Mouse (Mus musculus) WW6 (cell line): ENCODE data around the gene Selenbp2.
"Not testable (repeated sequence)": the region's sequence is repeated elsewhere in the genome, so short reads cannot be mapped to it uniquely, and the experiment has no call there.

Source experiments
- DNase-seq: peaks from one replicate; pipeline ENCODE4 v3.0.0-alpha.2; 2013; ENCODE audit warnings: low read depth, low spot score

Selenbp2 gene

GRCm38 (mm10) chr3:94691694-94692093 is 1.7 kb upstream of the Selenbp2 start:
- not testable (repeated sequence) for DNase-seq

- not testable (repeated sequence) for DNase-seq
Measured at GRCm38 (mm10) chr3:94693874-94694273, 518 bp downstream of the Selenbp2 start.

- DNase-seq, result not testable (repeated sequence)
Measured at GRCm38 (mm10) chr3:94695591-94695990, 2.2 kb downstream of the Selenbp2 start.

GRCm38 (mm10) chr3:94696257-94696656 is 2.9 kb downstream of the Selenbp2 start:
- not testable (repeated sequence) for DNase-seq

GRCm38 (mm10) chr3:94702163-94702810 is 8.9 kb downstream of the Selenbp2 start:
- DNase-seq, result not testable (repeated sequence)

- no peak for DNase-seq
Measured at GRCm38 (mm10) chr3:94702856-94703255, 9.5 kb downstream of the Selenbp2 start.

- DNase-seq, result not testable (repeated sequence)
Measured at GRCm38 (mm10) chr3:94703364-94703763, 10.0 kb downstream of the Selenbp2 start.

GRCm38 (mm10) chr3:94710591-94710990 is 17.2 kb downstream of the Selenbp2 start:
- DNase-seq, result not testable (repeated sequence)

GRCm38 (mm10) chr3:94713424-94713823 is 20.1 kb downstream of the Selenbp2 start:
- not testable (repeated sequence) for DNase-seq

- DNase-seq, result not testable (repeated sequence)
Measured at GRCm38 (mm10) chr3:94718253-94718652, 24.9 kb downstream of the Selenbp2 start.

- DNase-seq, result not testable (repeated sequence)
Measured at GRCm38 (mm10) chr3:94723637-94724036, 30.3 kb downstream of the Selenbp2 start.

GRCm38 (mm10) chr3:94745691-94746090 is 52.3 kb downstream of the Selenbp2 start:
- no peak for DNase-seq
